Comparison of ENCODE assay signal across 18 mouse cellular contexts in genomic region chr2:72165136-72165854, GRCm38 (mm10).
DNase-seq lines count a peak whose midpoint lies in the region; ATAC-seq and TF ChIP-seq lines count a peak whose summit lies in the region.
"Had no signal": no experiment of that assay in that cellular context is flagged by ENCODE, and none has a peak within 500 bp of the region (broad histone marks: within the 10 kb centered on the region; RNA-seq: fewer than 3 reads in every experiment).

No protein-coding gene starts in this region.

- no peak for ATAC-seq in heart, embryonic 12.5 days (ENCODE audit: insufficient number of reproducible peaks, low FRiP score)
- ATAC-seq in midbrain, postnatal 0 days (ENCODE audit: low FRiP score), result no peak
- ATAC-seq in hindbrain, postnatal 0 days, result no peak
- ATAC-seq in intestine, postnatal 0 days, result no peak
- ATAC-seq: forebrain, embryonic 15.5 days; intestine, embryonic 16.5 days had no signal

- peaks cover 28% of the 10 kb centered on the region for H3K4me1 ChIP-seq in heart, embryonic 12.5 days (replicated peaks)
- no peaks in the 10 kb centered on the region for H3K4me1 ChIP-seq in midbrain, postnatal 0 days (ENCODE audit: insufficient read depth, low read length)
- no peaks in the 10 kb centered on the region for H3K4me1 ChIP-seq in hindbrain, postnatal 0 days (ENCODE audit: insufficient read depth, low read length)
- no peaks in the 10 kb centered on the region for H3K4me1 ChIP-seq in intestine, postnatal 0 days (replicated peaks; ENCODE audit: control insufficient read depth, insufficient read depth, low read length)

- H3K36me3 ChIP-seq in heart, embryonic 12.5 days, result no peaks in the 10 kb centered on the region
- H3K36me3 ChIP-seq in midbrain, postnatal 0 days (ENCODE audit: insufficient read depth, low read length), result no peaks in the 10 kb centered on the region; the same call in 1 of the 2 replicates
- H3K36me3 ChIP-seq in hindbrain, postnatal 0 days (ENCODE audit: insufficient read depth, low read length), result no peaks in the 10 kb centered on the region
- H3K36me3 ChIP-seq in intestine, postnatal 0 days (ENCODE audit: control insufficient read depth, insufficient read depth), result no peaks in the 10 kb centered on the region
- H3K36me3 ChIP-seq: embryonic facial prominence, embryonic 12.5 days; forebrain, embryonic 15.5 days; hindbrain, embryonic 10.5 days had no signal

- peak; percentile 22 for DNase-seq in heart, adult 11 months
- peak; percentile 47 for DNase-seq in cerebellum, adult 8-10 months
- peak; percentile 49 to 69 for DNase-seq in cerebellum, postnatal 14 days
- DNase-seq in midbrain, postnatal 0 days (ENCODE audit: low spot score), result no peak
- no peak for DNase-seq in hindbrain, postnatal 0 days (ENCODE audit: low spot score)
- DNase-seq: adrenal gland, postnatal 14 days; embryo, embryonic 11 days; gastrocnemius, postnatal 10 days; heart, adult 2 months; kidney, adult 8-10 months had no signal

- no peak for TF ChIP-seq CTCF in midbrain, postnatal 0 days (IDR thresholded peaks at IDR 0.05)
- TF ChIP-seq CTCF in hindbrain, postnatal 0 days (IDR thresholded peaks at IDR 0.05; ENCODE audit: low read depth), result no peak
- TF ChIP-seq CTCF in intestine, postnatal 0 days (IDR thresholded peaks at IDR 0.05; ENCODE audit: low read depth), result no peak

- no peak overlapping the region for H3K4me2 ChIP-seq in heart, embryonic 12.5 days
- H3K4me2 ChIP-seq in midbrain, postnatal 0 days (ENCODE audit: low read depth, low read length, poor library complexity, severe bottlenecking), result no peak overlapping the region
- H3K4me2 ChIP-seq in hindbrain, postnatal 0 days (ENCODE audit: low read depth, low read length), result no peak overlapping the region
- H3K4me2 ChIP-seq in intestine, postnatal 0 days (replicated peaks; ENCODE audit: low read depth), result no peak overlapping the region
- H3K4me2 ChIP-seq: embryonic facial prominence, embryonic 12.5 days; forebrain, embryonic 15.5 days; heart, embryonic 11.5 days; hindbrain, embryonic 14.5 days had no signal

- H3K9ac ChIP-seq in heart, embryonic 12.5 days, result no peak overlapping the region
- H3K9ac ChIP-seq in midbrain, postnatal 0 days (replicated peaks; ENCODE audit: low read length, poor library complexity, severe bottlenecking), result no peak overlapping the region
- no peak overlapping the region for H3K9ac ChIP-seq in hindbrain, postnatal 0 days (replicated peaks; ENCODE audit: low read length)
- no peak overlapping the region for H3K9ac ChIP-seq in intestine, postnatal 0 days (ENCODE audit: low read depth, low read length)
- H3K9ac ChIP-seq: embryonic facial prominence, embryonic 12.5 days; forebrain, embryonic 15.5 days; hindbrain, embryonic 14.5 days had no signal

- no peaks in the 10 kb centered on the region for H3K27me3 ChIP-seq in heart, embryonic 12.5 days (replicated peaks)
- H3K27me3 ChIP-seq in midbrain, postnatal 0 days (ENCODE audit: insufficient read depth, low read length), result no peaks in the 10 kb centered on the region
- no peaks in the 10 kb centered on the region for H3K27me3 ChIP-seq in hindbrain, postnatal 0 days (ENCODE audit: insufficient read depth, low read length)
- H3K27me3 ChIP-seq in intestine, postnatal 0 days (replicated peaks; ENCODE audit: control insufficient read depth, insufficient read depth, low read length), result no peaks in the 10 kb centered on the region
- H3K27me3 ChIP-seq: embryonic facial prominence, embryonic 12.5 days; forebrain, embryonic 15.5 days had no signal

- H3K27ac ChIP-seq in heart, embryonic 12.5 days (ENCODE audit: poor library complexity, severe bottlenecking), result no peak overlapping the region
- H3K27ac ChIP-seq in midbrain, postnatal 0 days (ENCODE audit: low read depth, low read length), result no peak overlapping the region
- H3K27ac ChIP-seq in hindbrain, postnatal 0 days, result no peak overlapping the region
- H3K27ac ChIP-seq in intestine, postnatal 0 days (ENCODE audit: low read depth, low read length), result no peak overlapping the region
- H3K27ac ChIP-seq: embryonic facial prominence, embryonic 12.5 days; forebrain, embryonic 15.5 days; heart, adult 2 months; hindbrain, embryonic 10.5 days; hindbrain, embryonic 14.5 days had no signal

- no peak overlapping the region for H3K4me3 ChIP-seq in heart, embryonic 12.5 days
- no peak overlapping the region for H3K4me3 ChIP-seq in midbrain, postnatal 0 days (ENCODE audit: low read depth, low read length)
- no peak overlapping the region for H3K4me3 ChIP-seq in hindbrain, postnatal 0 days (ENCODE audit: low read length)
- no peak overlapping the region for H3K4me3 ChIP-seq in intestine, postnatal 0 days (ENCODE audit: low read depth, low read length)
- H3K4me3 ChIP-seq: embryonic facial prominence, embryonic 12.5 days; forebrain, embryonic 15.5 days; heart, adult 2 months; hindbrain, embryonic 10.5 days had no signal

- 79% methylated on average over 5 of the region's 5 CpGs for WGBS in heart, embryonic 12.5 days
- WGBS in midbrain, postnatal 0 days, result 78% methylated on average over 5 of the region's 5 CpGs
- WGBS in hindbrain, postnatal 0 days, result 78% methylated on average over 5 of the region's 5 CpGs
- 82% methylated on average over 5 of the region's 5 CpGs for whole genome bisulfite sequencing in intestine, postnatal 0 days

- no peaks in the 10 kb centered on the region for H3K9me3 ChIP-seq in heart, embryonic 12.5 days (replicated peaks)
- H3K9me3 ChIP-seq in midbrain, postnatal 0 days (ENCODE audit: low read length), result no peaks in the 10 kb centered on the region
- H3K9me3 ChIP-seq in hindbrain, postnatal 0 days (ENCODE audit: low read length), result no peaks in the 10 kb centered on the region
- H3K9me3 ChIP-seq in intestine, postnatal 0 days (ENCODE audit: control insufficient read depth), result no peaks in the 10 kb centered on the region
- H3K9me3 ChIP-seq: embryonic facial prominence, embryonic 12.5 days; forebrain, embryonic 15.5 days; hindbrain, embryonic 10.5 days had no signal

Comparison
In these comparisons a context has a peak if more than half of its experiments do, and no peak if none do; other contexts are left out.
1. DNase-seq: peak in heart, adult 11 months (single experiment), cerebellum, adult 8-10 months (single experiment) and cerebellum, postnatal 14 days (2 of 2); none in midbrain, postnatal 0 days (single experiment) and hindbrain, postnatal 0 days (single experiment).